Mouse (Mus musculus) ES-Bruce4 (cell line): ENCODE data around the gene Ptgr1.

Experiments used
- CTCF ChIP-seq: IDR thresholded peaks from one replicate; pipeline ENCODE4 v1.8.1; 2011; ENCODE audit warnings: low read depth, low read length
- EP300 ChIP-seq: IDR thresholded peaks from 2 replicates; pipeline ENCODE4 v1.6.1; 2011; ENCODE audit warnings: low read depth, low read length; ENCODE audit not compliant: insufficient read depth

GRCm38 (mm10) chr4:58934746-58935476 is 52.0 kb downstream of the Ptgr1 start:
- TF ChIP-seq CTCF (no peak), EP300 (no peak)
